ENCODE assay signal across 17 mouse cellular contexts in the genomic region with DNA sequence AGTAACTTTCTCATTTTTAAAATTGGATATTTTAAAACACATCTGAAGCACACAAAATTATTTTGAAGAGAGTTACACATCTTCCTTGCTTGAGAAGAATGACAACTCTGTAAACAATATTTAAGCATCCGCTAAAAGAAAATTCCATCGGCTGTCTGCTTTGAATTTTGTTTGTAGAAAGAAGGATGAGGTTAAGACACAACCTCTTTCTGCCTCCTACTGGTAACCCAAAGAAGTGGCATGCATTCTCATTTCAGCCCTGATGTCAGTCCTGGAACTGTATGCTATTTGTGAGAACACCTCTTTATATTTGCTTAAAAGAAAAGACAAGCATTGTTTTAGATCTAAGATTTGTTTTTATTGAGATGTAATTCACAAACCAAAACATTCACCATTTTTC.
DNase-seq lines count a peak whose midpoint lies in the region; ATAC-seq and TF ChIP-seq lines count a peak whose summit lies in the region.
"Had no signal": no experiment of that assay in that cellular context is flagged by ENCODE, and none has a peak within 500 bp of the region (broad histone marks: within the 10 kb centered on the region; RNA-seq: fewer than 3 reads in every experiment).

No protein-coding gene starts in this region.

- intact Hi-C loops in heart, adult 2 months (cut with DNase I) = no loop called here

- no peak for TF ChIP-seq POLR2A in heart, adult 2 months (IDR thresholded peaks at IDR 0.05; ENCODE audit: insufficient read depth, low read depth, low read length)

- H3K4me2 ChIP-seq in lung, embryonic 14.5 days = no peak overlapping the region
- H3K4me2 ChIP-seq: hindbrain, embryonic 15.5 days; limb, embryonic 15.5 days had no signal

- ATAC-seq in lung, embryonic 14.5 days (ENCODE audit: insufficient read depth) = no peak

- DNase-seq in heart, adult 2 months = no peak
- DNase-seq in heart, adult 9 months (ENCODE audit: low spot score in 2 of 2) = no peak
- DNase-seq in lung, embryonic 14.5 days = peak; percentile 58
- no peak for DNase-seq in lung, postnatal 25 days (ENCODE audit: low spot score)
- DNase-seq in naive thymus-derived CD4-positive, alpha-beta T cell, adult 2 months (ENCODE audit: low read depth) = peak; percentile 15
- DNase-seq in urinary bladder, postnatal 14 days (ENCODE audit: low spot score) = no peak
- no peak for DNase-seq in right cerebral cortex, postnatal 25 days
- DNase-seq: adrenal gland, postnatal 25 days; cerebellum, adult 11-12 months; gastrocnemius, postnatal 14 days; layer of hippocampus, postnatal 36 days; right cerebral cortex, postnatal 14 days had no signal

- TF ChIP-seq EP300 in heart, adult 2 months (IDR thresholded peaks at IDR 0.05; ENCODE audit: insufficient read depth, low read depth, low read length) = no peak

- H3K9ac ChIP-seq in heart, adult 2 months (ENCODE audit: low read depth, low read length) = no peak overlapping the region
- no peak overlapping the region for H3K9ac ChIP-seq in lung, embryonic 14.5 days
- H3K9ac ChIP-seq: hindbrain, embryonic 15.5 days; limb, embryonic 15.5 days had no signal

- H3K27ac ChIP-seq in heart, adult 2 months = no peak overlapping the region
- H3K27ac ChIP-seq in lung, embryonic 14.5 days (ENCODE audit: low read depth) = no peak overlapping the region
- H3K27ac ChIP-seq: forebrain, embryonic 10.5 days; hindbrain, embryonic 15.5 days; limb, embryonic 15.5 days; macrophage had no signal

- WGBS in heart, adult 2 months = 52% methylated on average over 2 of the region's 2 CpGs
- WGBS in lung, embryonic 14.5 days = 19% methylated on average over 2 of the region's 2 CpGs

- H3K4me1 ChIP-seq in heart, adult 2 months (ENCODE audit: control insufficient read depth, insufficient read depth, low read length) = no peaks in the 10 kb centered on the region
- no peaks in the 10 kb centered on the region for H3K4me1 ChIP-seq in lung, embryonic 14.5 days (ENCODE audit: insufficient read depth)
- H3K4me1 ChIP-seq in E14TG2a.4 (replicated peaks; ENCODE audit: low read depth, low read length) = no peaks in the 10 kb centered on the region
- H3K4me1 ChIP-seq: forebrain, embryonic 10.5 days; hindbrain, embryonic 15.5 days; limb, embryonic 15.5 days had no signal

- no peaks in the 10 kb centered on the region for H3K27me3 ChIP-seq in heart, adult 2 months (ENCODE audit: control insufficient read depth, insufficient read depth, low read length)
- no peaks in the 10 kb centered on the region for H3K27me3 ChIP-seq in lung, embryonic 14.5 days (ENCODE audit: insufficient read depth, low read length)
- H3K27me3 ChIP-seq in E14TG2a.4 (ENCODE audit: insufficient read depth, low read length) = no peaks in the 10 kb centered on the region
- H3K27me3 ChIP-seq: hindbrain, embryonic 15.5 days; limb, embryonic 15.5 days had no signal

- H3K4me3 ChIP-seq in heart, adult 2 months = no peak overlapping the region
- H3K4me3 ChIP-seq in lung, embryonic 14.5 days (ENCODE audit: low read depth, low read length) = no peak overlapping the region
- no peak overlapping the region for H3K4me3 ChIP-seq in E14TG2a.4 (replicated peaks; ENCODE audit: low read length)
- H3K4me3 ChIP-seq: forebrain, embryonic 10.5 days; hindbrain, embryonic 15.5 days; limb, embryonic 15.5 days had no signal

- TF ChIP-seq CTCF in heart, adult 2 months (IDR thresholded peaks at IDR 0.05) = peak; percentile 54
- TF ChIP-seq CTCF in lung, embryonic 14.5 days (IDR thresholded peaks at IDR 0.05; ENCODE audit: low read depth) = peak; percentile 59
- peak; percentile 46 for TF ChIP-seq CTCF in E14TG2a.4 (conservative IDR thresholded peaks at IDR 0.05; ENCODE audit: low read length)

- no peaks in the 10 kb centered on the region for H3K79me2 ChIP-seq in heart, adult 2 months (replicated peaks; ENCODE audit: control insufficient read depth, insufficient read depth, low read length)

- no peaks in the 10 kb centered on the region for H3K36me3 ChIP-seq in heart, adult 2 months (ENCODE audit: control insufficient read depth, insufficient read depth, low read length)
- no peaks in the 10 kb centered on the region for H3K36me3 ChIP-seq in lung, embryonic 14.5 days (ENCODE audit: insufficient read depth)
- H3K36me3 ChIP-seq in E14TG2a.4 (ENCODE audit: insufficient read depth, low read length) = no peaks in the 10 kb centered on the region
- H3K36me3 ChIP-seq: forebrain, embryonic 10.5 days; hindbrain, embryonic 15.5 days; limb, embryonic 15.5 days had no signal

- no peaks in the 10 kb centered on the region for H3K9me3 ChIP-seq in lung, embryonic 14.5 days (ENCODE audit: low read depth, low read length)
- H3K9me3 ChIP-seq in E14TG2a.4 (ENCODE audit: low read length) = no peaks in the 10 kb centered on the region
- H3K9me3 ChIP-seq: forebrain, embryonic 10.5 days; hindbrain, embryonic 15.5 days; limb, embryonic 15.5 days had no signal

Comparison
In these comparisons a context has a peak if more than half of its experiments do, and no peak if none do; other contexts are left out.
1. DNase-seq: peak in lung, embryonic 14.5 days (single experiment) and naive thymus-derived CD4-positive, alpha-beta T cell, adult 2 months (single experiment); none in heart, adult 2 months (0 of 2), heart, adult 9 months (0 of 2), lung, postnatal 25 days (single experiment), urinary bladder, postnatal 14 days (single experiment) and right cerebral cortex, postnatal 25 days (single experiment).
2. Peak in every context shown above with its lines, with median percentiles within 50 percentile points of each other: CTCF ChIP-seq.